Mouse (Mus musculus) liver, embryonic 14.5 days (tissue): ENCODE data around the gene Zmat3.

Experiments
- CTCF ChIP-seq: IDR thresholded peaks from 2 replicates; pipeline ENCODE4 v1.5.1; 2016; ENCODE audit warnings: antibody characterized with exemption, low read depth, control low read depth
- EP300 ChIP-seq: IDR thresholded peaks from 2 replicates; pipeline ENCODE4 v1.6.1; 2016; ENCODE audit warnings: antibody characterized with exemption, low read depth

DNA sequence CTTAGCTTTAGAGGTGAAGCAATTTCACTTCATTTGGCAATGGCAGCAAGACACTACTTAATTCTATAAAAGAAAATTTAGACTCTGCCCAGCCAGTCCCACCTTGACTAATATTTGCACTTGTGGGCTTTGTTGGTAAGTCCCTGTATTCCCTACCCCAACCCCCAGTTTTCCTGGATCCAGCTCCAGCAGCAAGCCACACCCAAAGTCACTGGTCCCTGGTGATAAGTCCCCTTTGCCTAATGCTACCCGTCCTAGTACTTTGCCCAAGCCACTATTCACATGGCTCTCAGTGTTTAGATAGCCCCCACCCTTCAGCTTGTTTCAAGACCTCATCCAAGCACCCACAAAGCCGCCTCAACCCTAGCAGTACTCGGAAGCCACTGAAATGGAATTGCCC lies 15.7 kb upstream of the Zmat3 start:
- TF ChIP-seq EP300, result no peak
- TF ChIP-seq CTCF, result no peak
